Mouse (Mus musculus) megakaryocyte, embryonic 14.5 days (primary cell): ENCODE measurements around the gene Ankrd13b.

Experiments used
- FLI1 ChIP-seq: IDR thresholded peaks from 2 replicates; pipeline ENCODE4 v1.6.1; 2012; ENCODE audit warnings: low read length, inconsistent platforms, mixed read lengths
- GATA1 ChIP-seq: IDR thresholded peaks from 3 replicates; pipeline ENCODE4 v1.6.1; 2012; ENCODE audit warnings: mixed read lengths, low read length, inconsistent platforms, borderline replicate concordance

GRCm38 (mm10) chr11:77476216-77476615, 13.3 kb downstream of the Ankrd13b start:
- no peak for TF ChIP-seq GATA1
- TF ChIP-seq FLI1 = no peak
